Mouse (Mus musculus) c-Kit-negative CD71-positive TER-119-positive erythroid progenitor cells, embryonic 14.5 days (primary cell): ENCODE data around the gene Rdm1.
"Not testable (repeated sequence)": the region's sequence is repeated elsewhere in the genome, so short reads cannot be mapped to it uniquely, and the experiment has no call there.

Source experiments
- DNase-seq: peaks from one replicate; pipeline ENCODE4 v3.0.0-alpha.2; 2013; ENCODE audit warnings: low read depth, low spot score

Rdm1 gene

GRCm38 (mm10) chr11:101616948-101617767, 9.8 kb upstream of the Rdm1 start:
- DNase-seq = peak; percentile 55

DNA sequence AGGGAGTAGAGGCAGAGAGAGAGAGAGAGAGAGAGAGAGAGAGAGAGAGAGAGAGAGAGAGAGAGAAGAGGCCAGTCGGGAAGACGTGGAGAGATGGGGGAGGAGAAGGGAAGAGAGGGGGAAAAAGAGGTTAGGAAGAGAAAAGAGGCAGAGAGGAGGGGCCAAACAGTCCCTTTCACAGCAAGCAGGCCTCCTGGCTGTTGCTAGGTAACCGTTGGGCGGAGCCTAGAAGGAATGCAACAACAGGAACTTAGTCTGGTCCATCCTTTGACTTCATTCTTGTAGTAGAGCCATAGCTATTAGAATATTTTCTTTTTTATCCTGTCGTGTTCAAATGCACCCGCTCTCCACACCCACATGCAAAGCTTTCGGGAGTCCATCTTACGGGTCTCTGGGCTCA, 9.1 kb upstream of the Rdm1 start:
- DNase-seq = peak; percentile 60

GRCm38 (mm10) chr11:101618596-101618995, 8.4 kb upstream of the Rdm1 start:
- no peak for DNase-seq

- not testable (repeated sequence) for DNase-seq
Measured at GRCm38 (mm10) chr11:101620022-101620655, 6.9 kb upstream of the Rdm1 start.

GRCm38 (mm10) chr11:101626649-101626994, 373 bp upstream of the Rdm1 start:
- no peak for DNase-seq

GRCm38 (mm10) chr11:101627857-101628559, 1.0 kb downstream of the Rdm1 start:
- DNase-seq = peak; percentile 74

DNA sequence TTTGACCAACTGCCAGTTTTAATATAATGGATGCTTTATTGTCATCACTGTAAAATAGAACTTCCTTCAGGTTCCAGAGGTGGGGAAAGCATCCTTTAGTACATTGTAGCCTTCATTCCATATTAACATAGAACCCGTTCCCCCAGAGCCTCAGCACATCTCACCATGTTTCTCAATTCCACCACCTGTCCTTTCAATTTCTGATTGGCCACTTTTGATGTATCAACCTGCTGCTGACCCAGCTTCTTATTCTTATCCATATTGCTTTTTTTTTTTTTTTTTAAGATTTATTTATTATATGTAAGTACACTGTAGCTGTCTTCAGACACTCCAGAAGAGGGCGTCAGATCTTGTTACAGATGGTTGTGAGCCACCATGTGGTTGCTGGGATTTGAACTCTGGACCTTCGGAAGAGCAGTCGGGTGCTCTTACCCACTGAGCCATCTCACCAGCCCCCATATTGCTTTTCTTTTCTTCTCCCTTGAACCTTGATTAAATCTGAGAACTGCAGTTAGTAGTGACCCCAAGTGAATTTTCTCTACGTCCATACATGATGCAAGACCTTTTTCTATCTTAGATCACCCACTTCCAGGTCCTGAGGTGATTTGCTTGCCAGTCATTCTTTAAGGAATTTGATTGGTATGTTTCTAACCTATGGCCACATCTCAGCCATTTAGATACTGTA, 1.9 kb downstream of the Rdm1 start:
- DNase-seq = not testable (repeated sequence)

GRCm38 (mm10) chr11:101635660-101636059, 8.7 kb downstream of the Rdm1 start:
- DNase-seq = no peak

DNA sequence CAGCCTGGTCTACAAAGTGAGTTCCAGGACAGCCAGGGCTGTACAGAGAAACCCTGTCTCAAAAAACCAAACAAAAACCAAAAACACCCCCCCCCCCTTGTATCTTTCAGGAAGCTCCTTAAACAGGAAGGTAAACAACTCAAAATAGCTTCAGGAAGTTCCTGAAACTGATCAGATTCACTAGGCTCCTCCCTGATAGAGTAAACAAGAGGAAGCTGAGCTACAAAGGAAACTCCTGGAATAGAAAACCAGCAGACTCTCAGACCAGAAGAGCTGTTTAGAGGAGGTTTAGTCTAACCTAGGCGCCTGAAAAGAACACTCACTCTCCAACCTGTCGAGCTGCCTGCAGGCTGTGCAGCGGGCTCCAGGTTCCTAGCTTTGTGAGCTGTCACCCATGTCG, 12.8 kb downstream of the Rdm1 start:
- no peak for DNase-seq

DNA sequence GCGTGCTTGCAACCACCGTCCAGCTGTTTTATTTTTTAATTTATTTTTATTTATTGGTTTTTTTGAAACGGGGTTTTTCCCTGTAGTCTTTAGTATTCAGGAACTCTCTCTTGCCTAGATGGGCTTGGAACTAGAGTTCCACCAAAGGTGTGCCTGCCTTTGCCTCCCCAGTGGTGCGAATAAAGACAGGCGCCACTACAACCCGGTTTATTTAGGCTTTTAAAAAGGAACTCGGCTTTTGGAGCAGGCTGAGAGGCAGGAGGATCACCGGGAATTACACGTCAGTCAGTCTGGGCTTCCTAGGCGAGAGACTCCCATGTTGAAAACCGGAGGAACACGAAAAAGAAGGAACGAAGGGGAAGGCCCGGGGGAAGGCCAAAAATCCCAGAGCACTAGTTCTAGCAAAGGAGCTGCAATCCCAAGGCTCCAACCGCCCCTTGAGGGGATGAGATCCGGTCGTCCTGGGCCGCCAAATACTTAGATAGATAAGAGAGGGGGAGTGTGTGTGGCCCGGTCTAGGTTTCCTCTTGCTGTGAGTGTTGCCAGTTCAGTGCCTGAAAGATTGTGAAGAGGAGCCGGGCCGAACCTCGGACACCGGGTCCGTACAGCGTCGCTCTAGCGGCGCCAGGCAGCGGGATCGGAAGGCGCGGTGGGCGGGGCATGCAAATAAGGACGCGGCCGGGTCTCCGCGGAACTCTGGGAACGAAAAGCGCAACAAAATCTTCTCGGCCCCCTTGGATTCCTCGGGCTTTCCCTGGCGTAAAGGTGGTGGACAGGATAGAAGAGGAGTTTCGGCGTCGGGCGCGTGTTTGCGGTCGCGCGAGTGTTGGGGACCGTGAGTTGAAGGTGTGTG, 14.1 kb downstream of the Rdm1 start:
- DNase-seq = peak; percentile 68

DNA sequence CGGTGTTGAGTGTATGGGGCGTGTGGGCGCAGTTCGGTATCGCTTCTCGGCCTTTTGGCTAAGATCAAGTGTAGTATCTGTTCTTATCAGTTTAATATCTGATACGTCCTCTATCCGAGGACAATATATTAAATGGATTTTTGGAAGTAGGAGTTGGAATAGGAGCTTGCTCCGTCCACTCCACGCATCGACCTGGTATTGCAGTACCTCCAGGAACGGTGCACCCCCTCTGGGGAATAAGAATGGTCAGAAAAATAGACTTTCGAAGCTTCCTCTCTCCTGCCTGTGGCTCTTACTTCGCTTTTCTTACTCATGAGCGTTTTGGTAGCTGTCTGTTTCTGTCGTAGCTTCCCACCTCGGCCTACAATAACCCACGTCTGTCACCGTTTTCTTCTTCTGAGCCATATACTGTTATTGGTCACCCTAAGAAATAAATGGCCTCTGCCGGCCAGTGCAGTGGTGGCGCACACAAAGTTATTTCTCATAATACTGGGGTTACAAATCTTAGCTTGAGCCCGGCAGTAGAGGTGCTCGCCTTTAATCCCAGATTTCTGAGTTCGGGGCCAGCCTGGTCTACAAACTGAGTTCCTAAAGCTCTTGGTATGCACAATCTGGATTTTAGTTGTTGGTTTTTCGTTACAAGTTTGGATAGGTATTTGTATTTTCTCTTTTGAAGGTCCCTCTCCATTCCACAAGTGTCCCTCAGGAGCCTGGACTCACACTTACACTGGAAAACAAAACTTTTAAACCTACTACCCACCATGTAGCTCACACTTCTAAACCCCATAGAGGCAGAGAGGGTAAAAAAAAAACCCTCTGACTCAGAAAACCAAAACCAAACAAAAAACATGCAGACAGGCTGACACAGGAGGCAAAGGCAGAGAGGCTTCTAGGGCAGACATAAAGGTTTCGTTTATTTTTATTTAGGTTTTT, 15.0 kb downstream of the Rdm1 start:
- peak; percentile 40 for DNase-seq

DNA sequence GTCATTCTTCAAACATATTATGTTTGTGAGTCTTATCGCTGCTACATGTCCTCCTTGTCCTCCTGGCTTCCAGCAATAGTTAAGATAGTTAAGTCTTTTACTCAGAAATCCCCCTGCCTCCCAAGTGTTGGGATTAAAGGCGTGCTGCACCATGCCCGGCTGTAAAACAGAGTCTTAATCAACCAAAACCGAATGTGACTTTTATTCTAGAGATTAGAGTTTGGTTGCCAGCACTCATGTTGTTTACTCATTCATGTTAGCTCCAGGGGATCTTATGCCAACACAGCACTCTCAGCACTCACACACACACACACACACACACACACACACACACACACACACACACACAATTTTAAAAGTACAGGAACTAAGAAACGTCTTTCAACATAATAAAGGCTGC, 15.9 kb downstream of the Rdm1 start:
- DNase-seq = no peak

- no peak for DNase-seq
Measured at GRCm38 (mm10) chr11:101644591-101644990, 17.6 kb downstream of the Rdm1 start.

- not testable (repeated sequence) for DNase-seq
Measured at GRCm38 (mm10) chr11:101645043-101645410, 18.0 kb downstream of the Rdm1 start.

DNA sequence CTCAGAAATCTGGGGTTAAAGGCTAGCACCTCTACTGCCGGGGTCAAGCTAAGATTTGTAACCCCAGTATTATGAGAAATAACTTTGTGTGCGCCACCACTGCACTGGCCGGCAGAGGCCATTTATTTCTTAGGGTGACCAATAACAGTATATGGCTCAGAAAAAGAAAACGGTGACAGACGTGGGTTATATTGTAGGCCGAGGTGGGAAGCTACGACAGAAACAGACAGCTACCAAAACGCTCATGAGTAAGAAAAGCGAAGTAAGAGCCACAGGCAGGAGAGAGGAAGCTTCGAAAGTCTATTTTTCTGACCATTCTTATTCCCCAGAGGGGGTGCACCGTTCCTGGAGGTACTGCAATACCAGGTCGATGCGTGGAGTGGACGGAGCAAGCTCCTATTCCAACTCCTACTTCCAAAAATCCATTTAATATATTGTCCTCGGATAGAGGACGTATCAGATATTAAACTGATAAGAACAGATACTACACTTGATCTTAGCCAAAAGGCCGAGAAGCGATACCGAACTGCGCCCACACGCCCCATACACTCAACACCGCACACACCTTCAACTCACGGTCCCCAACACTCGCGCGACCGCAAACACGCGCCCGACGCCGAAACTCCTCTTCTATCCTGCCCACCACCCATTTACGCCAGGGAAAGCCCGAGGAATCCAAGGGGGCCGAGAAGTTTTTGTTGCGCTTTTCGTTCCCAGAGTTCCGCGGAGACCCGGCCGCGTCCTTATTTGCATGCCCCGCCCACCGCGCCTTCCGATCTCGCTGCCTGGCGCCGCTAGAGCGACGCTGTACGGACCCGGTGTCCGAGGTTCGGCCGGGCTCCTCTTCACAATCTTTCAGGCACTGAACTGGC, 18.7 kb downstream of the Rdm1 start:
- peak; percentile 67 for DNase-seq

DNA sequence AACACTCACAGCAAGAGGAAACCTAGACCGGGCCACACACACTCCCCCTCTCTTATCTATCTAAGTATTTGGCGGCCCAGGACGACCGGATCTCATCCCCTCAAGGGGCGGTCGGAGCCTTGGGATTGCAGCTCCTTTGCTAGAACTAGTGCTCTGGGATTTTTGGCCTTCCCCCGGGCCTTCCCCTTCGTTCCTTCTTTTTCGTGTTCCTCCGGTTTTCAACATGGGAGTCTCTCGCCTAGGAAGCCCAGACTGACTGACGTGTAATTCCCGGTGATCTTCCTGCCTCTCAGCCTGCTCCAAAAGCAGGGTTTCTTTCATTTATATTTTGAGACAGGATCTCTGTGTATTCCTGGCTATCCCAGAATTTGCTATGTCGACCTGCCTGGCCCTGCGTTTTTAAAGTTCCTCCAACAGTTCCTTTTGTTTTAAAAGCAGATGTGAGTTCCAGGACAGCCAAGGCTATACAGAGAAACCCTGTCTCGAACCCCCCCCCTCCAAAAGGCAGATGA, 19.3 kb downstream of the Rdm1 start:
- DNase-seq = not testable (repeated sequence)

- DNase-seq = not testable (repeated sequence)
Measured at GRCm38 (mm10) chr11:101647093-101647492, 20.1 kb downstream of the Rdm1 start.

DNA sequence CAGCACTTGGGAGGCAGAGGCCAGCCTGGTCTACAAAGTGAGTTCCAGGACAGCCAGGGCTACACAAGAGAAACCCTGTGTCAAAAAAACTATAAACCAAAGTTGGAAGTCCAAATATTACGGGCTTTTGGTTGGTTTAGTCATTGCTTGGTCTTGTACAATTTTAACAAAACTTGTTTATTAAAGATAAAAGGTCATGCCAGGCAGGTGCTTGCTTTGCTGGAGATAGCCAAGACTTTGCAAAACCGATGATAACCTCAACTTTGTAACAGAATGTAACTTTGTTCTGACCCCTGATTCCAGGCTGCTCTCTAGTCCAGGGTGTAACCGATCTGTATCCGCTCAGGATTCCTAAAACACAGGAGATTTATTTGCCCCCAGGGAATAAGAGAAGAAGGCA, 29.4 kb downstream of the Rdm1 start:
- DNase-seq = no peak

DNA sequence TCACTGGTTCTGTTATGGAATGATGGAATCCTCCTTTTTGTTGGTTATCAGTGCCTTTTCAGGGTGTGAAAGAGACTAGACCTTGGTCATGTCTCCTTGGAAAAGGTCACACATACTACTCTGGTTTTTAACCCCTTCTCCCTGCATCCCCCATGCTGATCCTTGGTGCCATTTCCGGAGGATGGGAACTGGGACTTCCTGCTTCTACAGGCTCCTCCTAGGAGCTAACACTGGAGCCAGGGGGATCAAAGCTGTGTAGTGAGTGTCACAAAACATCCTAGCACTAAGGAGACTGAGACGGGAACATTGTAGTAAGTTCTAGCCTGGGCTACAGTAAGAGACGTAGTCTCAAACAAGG, 30.5 kb downstream of the Rdm1 start:
- DNase-seq = no peak
